In the genomic region with DNA sequence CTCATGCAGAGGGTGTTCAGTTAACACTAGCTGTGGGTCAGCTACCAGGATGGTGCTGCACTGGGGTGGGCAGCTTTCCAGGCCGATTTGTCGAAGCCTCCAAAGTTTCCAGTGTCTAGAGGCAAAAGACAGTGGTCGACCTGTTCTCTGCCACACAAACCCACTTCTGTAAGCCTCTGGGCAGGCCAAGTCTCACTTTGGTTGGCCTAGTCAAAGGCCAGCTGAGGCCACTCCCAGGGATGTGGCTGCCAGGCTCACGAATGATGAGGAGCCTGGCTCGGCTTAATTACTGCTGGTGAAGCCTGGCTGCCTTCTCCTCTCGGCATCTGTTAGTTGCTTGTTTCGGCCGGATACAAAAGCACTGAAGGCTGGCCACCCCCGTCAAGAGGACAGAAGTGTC, we compare ENCODE assay signal across 10 mouse cellular contexts. TPM values are rescaled to one million over a fixed set of nuclear protein-coding genes. Genes with fewer than 3 reads are reported as not detected.
DNase-seq lines count a peak whose midpoint lies in the region.
"Had no signal": no experiment of that assay in that cellular context is flagged by ENCODE, and none has a peak within 500 bp of the region (broad histone marks: within the 10 kb centered on the region; RNA-seq: fewer than 3 reads in every experiment).

No protein-coding gene starts in this region.

- peak; percentile 80 for DNase-seq in heart, adult 11 months
- DNase-seq in heart, postnatal 4 days, result no peak
- peak; percentile 11 for DNase-seq in lung, postnatal 10 days
- DNase-seq in lung, postnatal 4 days, result no peak
- DNase-seq in brain, adult 2 months (ENCODE audit: low read depth, low spot score), result peak; percentile 51
- peak; percentile 46 for DNase-seq in gastrocnemius, postnatal 25 days
- no peak for DNase-seq in adrenal gland, adult 18-20 months (ENCODE audit: low spot score in 2 of 2)
- DNase-seq: cerebellum, adult 8-10 months; kidney, adult 8-10 months; thymus, adult 18-20 months had no signal

RNA-seq across cellular contexts. Expression of a gene that starts 24.3 kb away (rescaled TPM):
- total RNA-seq in heart, postnatal 4 days (2021), result 10 to 100 TPM; 15.2 to 19.0 TPM
- 1 to 10 TPM; 2.7 to 3.8 TPM for total RNA-seq in gastrocnemius, postnatal 25 days (2021)
- 10 to 100 TPM; 26.9 to 29.4 TPM for total RNA-seq in adrenal gland, adult 18-20 months (2021)

RNA-seq across cellular contexts. Expression of a gene that starts 24.4 kb away (rescaled TPM):
- total RNA-seq in heart, postnatal 4 days (2021), result 10 to 100 TPM; 16.8 to 17.9 TPM
- 1 to 10 TPM; 5.8 to 7.3 TPM for total RNA-seq in gastrocnemius, postnatal 25 days (2021)
- 10 to 100 TPM; 19.2 to 20.2 TPM for total RNA-seq in adrenal gland, adult 18-20 months (2021)

RNA-seq across cellular contexts. Expression of a gene that starts 53.7 kb away (rescaled TPM):
- total RNA-seq in heart, postnatal 4 days (2021), result 1 to 10 TPM; 4.9 to 6.0 TPM
- total RNA-seq in gastrocnemius, postnatal 25 days (2021), result under 1 TPM; 0.74 to 0.86 TPM
- 1 to 10 TPM; 4.1 to 4.3 TPM for total RNA-seq in adrenal gland, adult 18-20 months (2021)

Comparison
In these comparisons a context has a peak if more than half of its experiments do, and no peak if none do; other contexts are left out.
1. DNase-seq: peak in heart, adult 11 months (single experiment), lung, postnatal 10 days (single experiment), brain, adult 2 months (single experiment) and gastrocnemius, postnatal 25 days (single experiment); none in heart, postnatal 4 days (single experiment), lung, postnatal 4 days (0 of 2) and adrenal gland, adult 18-20 months (0 of 2).